Mouse (Mus musculus) layer of hippocampus, postnatal 14 days (tissue): ENCODE measurements around the gene Ncstn. TPM values are rescaled to one million over a fixed set of nuclear protein-coding genes. Genes with fewer than 3 reads are reported as not detected.

ENCODE experiments used
- DNase-seq, 2 experiments: peaks; one replicate each; pipeline ENCODE4 v3.0.0; 2021 to 2022; ENCODE audit warnings: low spot score in 2 of 2, mixed read lengths in 1 of 2
- total RNA-seq, 2 experiments: library from RNA; stranded (reverse); gene quantifications; 2 replicates each; pipeline ENCODE4 v1.2.3; 2021

Ncstn gene
- total RNA-seq, 2 experiments from 2014 or later, result 71.4 to 73.2 TPM

GRCm38 (mm10) chr1:172028394-172029275, 54.0 kb downstream of the Ncstn start, which contains the start of gene Vangl2:
Vangl2 (minus strand) TSS chr1:172028444.
- no peak for DNase-seq

- no peak for DNase-seq
Observed at GRCm38 (mm10) chr1:172027809-172028102, 54.8 kb downstream of the Ncstn start.

GRCm38 (mm10) chr1:172027010-172027808, 55.4 kb downstream of the Ncstn start:
- DNase-seq, result peak; percentile 86

- peak in 1 of 2 experiments; percentile 41 for DNase-seq
Observed at GRCm38 (mm10) chr1:172026201-172026901, 56.2 kb downstream of the Ncstn start.

- no peak for DNase-seq
Observed at GRCm38 (mm10) chr1:172025201-172025904, 57.2 kb downstream of the Ncstn start.

GRCm38 (mm10) chr1:172024140-172024895, 58.3 kb downstream of the Ncstn start:
- DNase-seq, result no peak

GRCm38 (mm10) chr1:172019863-172020521, 62.6 kb downstream of the Ncstn start:
- no peak for DNase-seq

GRCm38 (mm10) chr1:172019339-172019738, 63.3 kb downstream of the Ncstn start:
- no peak for DNase-seq

- no peak for DNase-seq
Observed at GRCm38 (mm10) chr1:172018336-172019311, 64.0 kb downstream of the Ncstn start.

GRCm38 (mm10) chr1:172017517-172018070, 65.0 kb downstream of the Ncstn start:
- no peak for DNase-seq

GRCm38 (mm10) chr1:172016660-172017516, 65.7 kb downstream of the Ncstn start:
- no peak for DNase-seq

- no peak for DNase-seq
Observed at GRCm38 (mm10) chr1:172016031-172016430, 66.6 kb downstream of the Ncstn start.

Other genes with a start within 250 kb of the Ncstn start
- 1 to 10 TPM; 2.5 TPM for gene Cd84, start 243.1 kb downstream of the Ncstn start, total RNA-seq
- gene Gm10521, start 187.1 kb downstream of the Ncstn start, total RNA-seq, result under 1 TPM in 1 of 2 experiments, not detected in 1; 0.19 TPM
- not detected for gene Slamf6, start 165.3 kb downstream of the Ncstn start, total RNA-seq
- 10 to 100 TPM; 21.9 to 22.4 TPM for gene Vangl2, start 54.4 kb downstream of the Ncstn start, total RNA-seq
- gene Nhlh1, start 25.2 kb downstream of the Ncstn start, total RNA-seq, result under 1 TPM; 0.85 to 0.91 TPM
- gene Copa, start 266 bp downstream of the Ncstn start, total RNA-seq, result 100 to 1,000 TPM; 152 TPM
- gene Pex19, start 44.0 kb upstream of the Ncstn start, total RNA-seq, result 100 to 1,000 TPM in 1 of 2 experiments, 10 to 100 TPM in 1; 98.8 to 110 TPM
- gene Dcaf8, start 65.3 kb upstream of the Ncstn start, total RNA-seq, result 100 to 1,000 TPM in 1 of 2 experiments, 10 to 100 TPM in 1; 97.8 to 104 TPM
- 100 to 1,000 TPM; 360 to 376 TPM for gene Pea15a, start 124.0 kb upstream of the Ncstn start, total RNA-seq
- gene Casq1, start 137.1 kb upstream of the Ncstn start, total RNA-seq, result 1 to 10 TPM; 1.1 to 1.4 TPM
- gene Atp1a4, start 175.6 kb upstream of the Ncstn start, total RNA-seq, result not detected
- gene Igsf8, start 178.8 kb upstream of the Ncstn start, total RNA-seq, result 100 to 1,000 TPM; 185 to 195 TPM
- gene Atp1a2, start 215.3 kb upstream of the Ncstn start, total RNA-seq, result 100 to 1,000 TPM; 610 to 641 TPM
- 10 to 100 TPM; 37.4 to 50.1 TPM for gene Kcnj9, start 246.5 kb upstream of the Ncstn start, total RNA-seq